Mouse (Mus musculus) lung, postnatal 0 days (tissue): ENCODE results near the gene Zmym3. TPM values are rescaled to one million over a fixed set of nuclear protein-coding genes. Genes with fewer than 3 reads are reported as not detected.

Experiments used
- ATAC-seq: fragments of 200-750 bp; cut with Nextera tagmentation; 2 replicates; pipeline ENCODE4 v1.8.0; 2017; ENCODE audit warnings: moderate library complexity
- DNase-seq: peaks from one replicate; pipeline ENCODE4 v3.0.0-alpha.2; 2016; ENCODE audit warnings: low spot score
- H3K27ac ChIP-seq: fragments of 300-500 bp; sonication (generic); 2 replicates; pipeline ENCODE4 v1.5.1; 2014; ENCODE audit warnings: antibody characterized with exemption, mild to moderate bottlenecking, low read length, mixed read lengths
- H3K27me3 ChIP-seq: fragments of 300-500 bp; sonication (generic); replicated peaks from 2 replicates; pipeline ENCODE4 v1.6.1; 2014; ENCODE audit warnings: low read length, mixed read lengths; ENCODE audit not compliant: insufficient read depth
- H3K36me3 ChIP-seq: fragments of 300-500 bp; sonication (generic); 2 replicates; pipeline ENCODE4 v1.6.1; 2014; ENCODE audit warnings: low read length, mixed read lengths; ENCODE audit not compliant: insufficient read depth
- H3K4me1 ChIP-seq: fragments of 300-500 bp; sonication (generic); 2 replicates; pipeline ENCODE4 v1.6.1; 2014; ENCODE audit warnings: antibody characterized with exemption, low read depth, low read length, mixed read lengths; ENCODE audit not compliant: insufficient read depth
- H3K4me2 ChIP-seq: fragments of 300-500 bp; sonication (generic); replicated peaks from 2 replicates; pipeline ENCODE4 v1.6.1; 2014; ENCODE audit warnings: low read depth, mild to moderate bottlenecking, low read length, moderate library complexity, mixed read lengths
- H3K4me3 ChIP-seq: fragments of 300-500 bp; sonication (generic); 2 replicates; pipeline ENCODE4 v1.5.1; 2014; ENCODE audit warnings: low read depth, low read length
- H3K9ac ChIP-seq: fragments of 300-500 bp; sonication (generic); replicated peaks from 2 replicates; pipeline ENCODE4 v1.6.1; 2014; ENCODE audit warnings: low read depth, mild to moderate bottlenecking
- H3K9me3 ChIP-seq: fragments of 300-500 bp; sonication (generic); 2 replicates; pipeline ENCODE4 v1.6.1; 2016; ENCODE audit warnings: low read length, mixed read lengths
- CTCF ChIP-seq: IDR thresholded peaks from 2 replicates; pipeline ENCODE4 v1.5.1; 2016; ENCODE audit warnings: antibody characterized with exemption, mild to moderate bottlenecking
- EP300 ChIP-seq: IDR thresholded peaks from 2 replicates; pipeline ENCODE4 v1.6.1; 2016; ENCODE audit warnings: antibody characterized with exemption, mild to moderate bottlenecking, control low read depth
- WGBS: fragments of 180-500 bp; shearing (Covaris S2); extraction: QIAGEN DNeasy Blood & Tissue Kit; methylation state at CpG from one replicate; pipeline ENCODE4 v1.1.7; 2014; 5-methylcytosine and 5-hydroxymethylcytosine counted together
- polyA plus RNA-seq: library from polyadenylated mRNA; unstranded; fragments of >200 nt; fragmentation: Nextera tagmentation; extraction: Ambion mirVana; gene quantifications from 2 replicates; pipeline ENCODE4 v1.2.1, GENCODE M21; 2015

Zmym3 gene
- polyA plus RNA-seq, 1 experiment from 2014 or later = 14.3 TPM

DNA sequence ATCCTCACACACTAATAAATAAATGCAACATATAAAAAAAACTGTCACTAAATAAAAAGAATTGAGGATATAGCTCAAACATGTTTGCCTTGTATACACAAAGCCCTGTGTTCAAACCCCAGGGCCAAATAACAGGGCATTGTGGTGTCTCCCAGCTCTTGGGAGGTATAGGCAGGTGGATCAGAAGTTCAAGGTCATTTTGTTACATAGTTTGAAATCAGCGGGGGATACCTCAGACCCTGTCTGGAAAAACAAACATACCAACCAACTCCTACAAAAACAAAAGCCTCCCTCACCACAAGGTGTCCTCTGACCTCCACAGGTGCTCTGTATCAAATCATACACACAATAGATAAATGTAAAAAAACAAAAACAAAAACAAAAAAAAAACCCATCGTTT is 26.3 kb downstream of the Zmym3 start:
- no peak overlapping the region for H3K9ac ChIP-seq
- ATAC-seq (no peak), DNase-seq (no peak)
- WGBS = 34% methylated on average over 2 of the region's 2 CpGs
- no peaks in the 10 kb centered on the region for H3K36me3 ChIP-seq
- no peak overlapping the region for H3K27ac ChIP-seq
- TF ChIP-seq EP300 (no peak), CTCF (no peak)
- H3K27me3 ChIP-seq = no peaks in the 10 kb centered on the region; the same call in 1 of the 2 replicates
- H3K9me3 ChIP-seq = no peaks in the 10 kb centered on the region
- H3K4me2 ChIP-seq = no peak overlapping the region
- H3K4me3 ChIP-seq = no peak overlapping the region
- no peaks in the 10 kb centered on the region for H3K4me1 ChIP-seq

GRCm38 (mm10) chrX:101388866-101389537 is 31.6 kb downstream of the Zmym3 start:
- no peaks in the 10 kb centered on the region for H3K36me3 ChIP-seq
- H3K27me3 ChIP-seq = no peaks in the 10 kb centered on the region
- H3K4me2 ChIP-seq = no peak overlapping the region
- H3K9ac ChIP-seq = no peak overlapping the region
- H3K9me3 ChIP-seq = no peaks in the 10 kb centered on the region
- no peak for TF ChIP-seq EP300
- no peak for TF ChIP-seq CTCF
- H3K4me3 ChIP-seq = no peak overlapping the region
- 55% methylated on average over 5 of the region's 5 CpGs for WGBS
- H3K27ac ChIP-seq = no peak overlapping the region
- no peaks in the 10 kb centered on the region for H3K4me1 ChIP-seq
- DNase-seq (no peak), ATAC-seq (no peak)

GRCm38 (mm10) chrX:101386222-101386621 is 34.4 kb downstream of the Zmym3 start:
- no peak for DNase-seq

GRCm38 (mm10) chrX:101384439-101385137 is 36.1 kb downstream of the Zmym3 start:
- Histone ChIP-seq H3K4me1 (no peaks in the 10 kb centered on the region), H3K4me3 (no peak overlapping the region), H3K27ac (no peak overlapping the region), H3K9ac (no peak overlapping the region), H3K4me2 (no peak overlapping the region), H3K9me3 (no peaks in the 10 kb centered on the region), H3K27me3 (0 out of 2 replicates have a peak, but pooled peaks cover 3% of the 10 kb centered on the region), H3K36me3 (no peaks in the 10 kb centered on the region)
- TF ChIP-seq EP300 (no peak), CTCF (no peak)
- DNase-seq (no peak), ATAC-seq (no peak)
- WGBS = 17% methylated on average over 31 of the region's 32 CpGs

More at GRCm38 (mm10) chrX:101386222-101386621, 34.4 kb downstream of the Zmym3 start:
- H3K27me3 ChIP-seq = 0 out of 2 replicates have a peak, but pooled peaks cover 3% of the 10 kb centered on the region
- H3K4me3 ChIP-seq = no peak overlapping the region
- no peaks in the 10 kb centered on the region for H3K36me3 ChIP-seq
- H3K4me2 ChIP-seq = no peak overlapping the region
- no peak overlapping the region for H3K9ac ChIP-seq
- no peaks in the 10 kb centered on the region for H3K4me1 ChIP-seq
- 31% methylated on average over 4 of the region's 4 CpGs for WGBS
- no peak overlapping the region for H3K27ac ChIP-seq
- no peak for TF ChIP-seq CTCF
- TF ChIP-seq EP300 = no peak
- ATAC-seq = no peak
- no peaks in the 10 kb centered on the region for H3K9me3 ChIP-seq

DNA sequence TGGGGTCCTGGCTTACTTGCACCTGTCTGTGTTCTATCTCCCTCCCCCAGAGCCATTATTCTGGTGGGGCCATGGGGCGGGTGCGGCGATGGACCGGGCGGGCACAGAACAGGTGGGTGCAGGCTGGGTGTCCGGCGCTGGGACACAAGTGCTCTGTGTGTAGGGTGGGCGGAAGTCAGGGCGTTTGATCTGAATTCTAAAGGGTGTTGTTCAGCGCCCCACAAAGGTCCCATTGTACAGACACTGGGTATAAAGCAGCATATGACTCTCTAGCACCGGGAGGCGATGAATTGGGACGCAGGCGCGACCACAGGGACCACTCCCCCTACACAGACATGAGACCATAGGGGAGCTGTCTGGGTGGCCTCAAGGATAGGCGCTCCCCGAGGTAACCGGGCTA is 37.2 kb downstream of the Zmym3 start:
- Histone ChIP-seq H3K9me3 (no peaks in the 10 kb centered on the region), H3K27me3 (0 out of 2 replicates have a peak, but pooled peaks cover 3% of the 10 kb centered on the region), H3K4me1 (no peaks in the 10 kb centered on the region), H3K27ac (no peak overlapping the region), H3K9ac (no peak overlapping the region), H3K36me3 (no peaks in the 10 kb centered on the region), H3K4me2 (no peak overlapping the region), H3K4me3 (no peak overlapping the region)
- 29% methylated on average over 18 of the region's 18 CpGs for WGBS
- no peak for DNase-seq
- TF ChIP-seq EP300 (no peak), CTCF (no peak)
- no peak for ATAC-seq

DNA sequence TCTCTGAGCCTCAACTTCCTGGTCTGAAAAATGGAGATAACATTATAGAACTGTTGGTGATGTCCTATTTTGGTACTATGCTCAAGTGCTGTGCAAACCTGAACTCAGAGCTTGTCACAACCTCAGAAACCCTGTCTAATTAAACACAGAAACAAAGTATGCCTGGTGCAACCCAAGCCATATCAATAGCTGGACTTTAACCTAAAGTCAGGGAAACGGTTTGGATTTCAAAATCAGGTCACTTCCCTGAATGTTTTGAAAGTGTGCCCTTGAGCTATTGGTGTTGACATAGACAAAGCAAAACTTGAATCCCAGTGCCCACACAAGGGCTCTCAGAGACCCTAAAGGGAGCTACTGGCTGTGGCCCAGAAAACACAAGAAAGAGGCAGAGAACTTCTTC is 40.9 kb downstream of the Zmym3 start:
- Histone ChIP-seq H3K4me2 (no peak overlapping the region), H3K4me3 (no peak overlapping the region), H3K9me3 (no peaks in the 10 kb centered on the region), H3K36me3 (no peaks in the 10 kb centered on the region), H3K9ac (no peak overlapping the region), H3K4me1 (no peaks in the 10 kb centered on the region), H3K27ac (no peak overlapping the region), H3K27me3 (0 out of 2 replicates have a peak, but pooled peaks cover 3% of the 10 kb centered on the region)
- ATAC-seq = no peak
- 56% methylated on average over 1 of the region's 1 CpGs for WGBS
- no peak for DNase-seq
- no peak for TF ChIP-seq CTCF
- no peak for TF ChIP-seq EP300
